Mouse (Mus musculus) kidney, embryonic 15.5 days (tissue): ENCODE measurements around the gene Sept6. TPM values are rescaled to one million over a fixed set of nuclear protein-coding genes. Genes with fewer than 3 reads are reported as not detected.

Experiments used
- ATAC-seq: fragments of 200-750 bp; cut with Nextera tagmentation; replicated peaks from 2 replicates; pipeline ENCODE4 v1.8.0; 2017; ENCODE audit warnings: moderate TSS enrichment; ENCODE audit not compliant: low FRiP score
- H3K27ac ChIP-seq: fragments of 300-500 bp; sonication (generic); 2 replicates; pipeline ENCODE4 v1.5.1; 2015; ENCODE audit warnings: mild to moderate bottlenecking, inconsistent platforms
- H3K27me3 ChIP-seq: fragments of 300-500 bp; sonication (generic); 2 replicates; pipeline ENCODE4 v1.6.1; 2015; ENCODE audit warnings: inconsistent platforms
- H3K36me3 ChIP-seq: fragments of 300-500 bp; sonication (generic); 2 replicates; pipeline ENCODE4 v1.6.1; 2015; ENCODE audit warnings: inconsistent platforms
- H3K4me1 ChIP-seq: fragments of 300-500 bp; sonication (generic); 2 replicates; pipeline ENCODE4 v1.6.1; 2015; ENCODE audit warnings: inconsistent platforms
- H3K4me2 ChIP-seq: fragments of 300-500 bp; sonication (generic); 2 replicates; pipeline ENCODE4 v1.6.1; 2015; ENCODE audit warnings: moderate library complexity, mild to moderate bottlenecking, inconsistent platforms
- H3K4me3 ChIP-seq: fragments of 300-500 bp; sonication (generic); replicated peaks from 2 replicates; pipeline ENCODE4 v1.5.1; 2015; ENCODE audit warnings: mild to moderate bottlenecking, inconsistent platforms
- H3K9ac ChIP-seq: fragments of 300-500 bp; sonication (generic); 2 replicates; pipeline ENCODE4 v1.6.1; 2015; ENCODE audit warnings: mild to moderate bottlenecking, inconsistent platforms
- H3K9me3 ChIP-seq: fragments of 300-500 bp; sonication (generic); replicated peaks from 2 replicates; pipeline ENCODE4 v1.6.1; 2016; ENCODE audit warnings: inconsistent platforms
- WGBS: fragments of 180-500 bp; shearing (Covaris S2); methylation state at CpG from one replicate; pipeline ENCODE4 v1.1.7; 2015; ENCODE audit warnings: mixed read lengths; 5-methylcytosine and 5-hydroxymethylcytosine counted together
- polyA plus RNA-seq: library from polyadenylated mRNA; unstranded; fragments of >200 nt; fragmentation: Nextera tagmentation; extraction: Ambion mirVana; gene quantifications from 2 replicates; pipeline ENCODE4 v1.2.1, GENCODE M21; 2015

Sept6 gene
- polyA plus RNA-seq, 1 experiment from 2014 or later: 23.7 TPM

GRCm38 (mm10) chrX:36985041-36985440 is 6.6 kb downstream of the Sept6 start:
- Histone ChIP-seq H3K9me3 (no peaks in the 10 kb centered on the region), H3K9ac (no peak overlapping the region), H3K36me3 (no peaks in the 10 kb centered on the region), H3K4me1 (0 out of 2 replicates have a peak, but pooled peaks cover 9% of the 10 kb centered on the region), H3K27ac (no peak overlapping the region), H3K4me2 (no peak overlapping the region), H3K4me3 (no peak overlapping the region), H3K27me3 (no peaks in the 10 kb centered on the region)
- 70% methylated on average over 3 of the region's 3 CpGs for WGBS
- no peak for ATAC-seq

GRCm38 (mm10) chrX:36983654-36984311 is 7.8 kb downstream of the Sept6 start:
- no peaks in the 10 kb centered on the region for H3K27me3 ChIP-seq
- no peaks in the 10 kb centered on the region for H3K9me3 ChIP-seq
- peak overlapping the region; percentile 22; the same call in 1 of the 2 replicates for H3K27ac ChIP-seq
- no peak overlapping the region for H3K4me2 ChIP-seq
- ATAC-seq: peak; percentile 52; the same call in 1 of the 2 replicates
- WGBS: 39% methylated on average over 11 of the region's 11 CpGs
- H3K4me3 ChIP-seq: no peak overlapping the region
- 0 out of 2 replicates have a peak, but pooled peaks cover 9% of the 10 kb centered on the region for H3K4me1 ChIP-seq
- H3K36me3 ChIP-seq: no peaks in the 10 kb centered on the region
- no peak overlapping the region for H3K9ac ChIP-seq

GRCm38 (mm10) chrX:36982892-36983653 is 8.5 kb downstream of the Sept6 start:
- ATAC-seq: no peak
- WGBS: 43% methylated on average over 8 of the region's 8 CpGs
- no peak overlapping the region for H3K4me2 ChIP-seq

GRCm38 (mm10) chrX:36980563-36981187 is 10.9 kb downstream of the Sept6 start:
- WGBS: 83% methylated on average over 10 of the region's 10 CpGs

More at GRCm38 (mm10) chrX:36982892-36983653, 8.5 kb downstream of the Sept6 start:
- H3K9ac ChIP-seq: no peak overlapping the region
- H3K9me3 ChIP-seq: no peaks in the 10 kb centered on the region
- H3K27ac ChIP-seq: no peak overlapping the region
- 0 out of 2 replicates have a peak, but pooled peaks cover 8% of the 10 kb centered on the region for H3K4me1 ChIP-seq
- H3K36me3 ChIP-seq: no peaks in the 10 kb centered on the region
- H3K27me3 ChIP-seq: no peaks in the 10 kb centered on the region
- no peak overlapping the region for H3K4me3 ChIP-seq

GRCm38 (mm10) chrX:36977863-36978262 is 13.7 kb downstream of the Sept6 start:
- no peaks in the 10 kb centered on the region for H3K36me3 ChIP-seq
- no peaks in the 10 kb centered on the region for H3K4me1 ChIP-seq
- no peak for ATAC-seq
- no peak overlapping the region for H3K9ac ChIP-seq
- no peak overlapping the region for H3K4me3 ChIP-seq
- H3K9me3 ChIP-seq: no peaks in the 10 kb centered on the region
- no peak overlapping the region for H3K27ac ChIP-seq
- no peak overlapping the region for H3K4me2 ChIP-seq
- no peaks in the 10 kb centered on the region for H3K27me3 ChIP-seq
- WGBS: 84% methylated on average over 2 of the region's 2 CpGs

More at GRCm38 (mm10) chrX:36980563-36981187, 10.9 kb downstream of the Sept6 start:
- Histone ChIP-seq H3K36me3 (no peaks in the 10 kb centered on the region), H3K27me3 (no peaks in the 10 kb centered on the region), H3K4me1 (0 out of 2 replicates have a peak, but pooled peaks cover 7% of the 10 kb centered on the region), H3K27ac (no peak overlapping the region), H3K9me3 (no peaks in the 10 kb centered on the region), H3K4me2 (no peak overlapping the region), H3K9ac (no peak overlapping the region), H3K4me3 (no peak overlapping the region)
- no peak for ATAC-seq

GRCm38 (mm10) chrX:36976980-36977379 is 14.6 kb downstream of the Sept6 start:
- Histone ChIP-seq H3K4me2 (no peak overlapping the region), H3K4me1 (no peaks in the 10 kb centered on the region), H3K36me3 (no peaks in the 10 kb centered on the region), H3K27ac (no peak overlapping the region), H3K9me3 (no peaks in the 10 kb centered on the region), H3K4me3 (no peak overlapping the region), H3K27me3 (no peaks in the 10 kb centered on the region), H3K9ac (no peak overlapping the region)
- WGBS: 88% methylated on average over 7 of the region's 7 CpGs
- ATAC-seq: no peak

- Histone ChIP-seq H3K9me3 (no peaks in the 10 kb centered on the region), H3K4me3 (no peak overlapping the region), H3K4me2 (no peak overlapping the region), H3K36me3 (no peaks in the 10 kb centered on the region), H3K9ac (no peak overlapping the region), H3K4me1 (no peaks in the 10 kb centered on the region), H3K27ac (no peak overlapping the region), H3K27me3 (no peaks in the 10 kb centered on the region)
- no peak for ATAC-seq
- WGBS: 78% methylated on average over 4 of the region's 4 CpGs
These were observed 15.3 kb downstream of the Sept6 start for GRCm38 (mm10) chrX:36976272-36976671.

- no peak overlapping the region for H3K4me3 ChIP-seq
- H3K9me3 ChIP-seq: no peaks in the 10 kb centered on the region
- ATAC-seq: no peak
- H3K4me2 ChIP-seq: no peak overlapping the region
- H3K36me3 ChIP-seq: no peaks in the 10 kb centered on the region
- no peak overlapping the region for H3K27ac ChIP-seq
- H3K27me3 ChIP-seq: no peaks in the 10 kb centered on the region
- H3K4me1 ChIP-seq: no peaks in the 10 kb centered on the region
- WGBS: 55% methylated on average over 5 of the region's 5 CpGs
- no peak overlapping the region for H3K9ac ChIP-seq
These were observed 16.7 kb downstream of the Sept6 start for GRCm38 (mm10) chrX:36974905-36975304.

- no peak overlapping the region for H3K27ac ChIP-seq
- no peak overlapping the region for H3K4me3 ChIP-seq
- no peaks in the 10 kb centered on the region for H3K4me1 ChIP-seq
- no peaks in the 10 kb centered on the region for H3K36me3 ChIP-seq
- no peaks in the 10 kb centered on the region for H3K9me3 ChIP-seq
- no peaks in the 10 kb centered on the region for H3K27me3 ChIP-seq
- ATAC-seq: no peak
- 76% methylated on average over 5 of the region's 5 CpGs for whole genome bisulfite sequencing
- no peak overlapping the region for H3K9ac ChIP-seq
- no peak overlapping the region for H3K4me2 ChIP-seq
These were observed 18.6 kb downstream of the Sept6 start for GRCm38 (mm10) chrX:36972951-36973471.

- Histone ChIP-seq H3K36me3 (no peaks in the 10 kb centered on the region; the same call in 1 of the 2 replicates), H3K9ac (no peak overlapping the region), H3K9me3 (no peaks in the 10 kb centered on the region), H3K4me1 (no peaks in the 10 kb centered on the region), H3K4me3 (no peak overlapping the region), H3K27ac (no peak overlapping the region), H3K4me2 (no peak overlapping the region), H3K27me3 (no peaks in the 10 kb centered on the region)
- no peak for ATAC-seq
- 83% methylated on average over 4 of the region's 4 CpGs for WGBS
These were observed 20.4 kb downstream of the Sept6 start for GRCm38 (mm10) chrX:36971156-36971555.

GRCm38 (mm10) chrX:36969501-36969900 is 22.1 kb downstream of the Sept6 start:
- H3K9me3 ChIP-seq: no peaks in the 10 kb centered on the region
- no peaks in the 10 kb centered on the region for H3K4me1 ChIP-seq
- no peak overlapping the region for H3K4me3 ChIP-seq
- no peak for ATAC-seq
- no peak overlapping the region for H3K4me2 ChIP-seq
- H3K27me3 ChIP-seq: no peaks in the 10 kb centered on the region
- H3K27ac ChIP-seq: no peak overlapping the region
- no peaks in the 10 kb centered on the region; the same call in 1 of the 2 replicates for H3K36me3 ChIP-seq
- 44% methylated on average over 4 of the region's 4 CpGs for WGBS
- H3K9ac ChIP-seq: no peak overlapping the region

- no peaks in the 10 kb centered on the region for H3K27me3 ChIP-seq
- H3K36me3 ChIP-seq: no peaks in the 10 kb centered on the region
- WGBS: 88% methylated on average over 2 of the region's 2 CpGs
- H3K9me3 ChIP-seq: no peaks in the 10 kb centered on the region
- no peak overlapping the region for H3K27ac ChIP-seq
- H3K9ac ChIP-seq: no peak overlapping the region
- no peak overlapping the region for H3K4me2 ChIP-seq
- H3K4me3 ChIP-seq: no peak overlapping the region
- no peak for ATAC-seq
- H3K4me1 ChIP-seq: no peaks in the 10 kb centered on the region
These were observed 34.9 kb downstream of the Sept6 start for GRCm38 (mm10) chrX:36956674-36957073.
